24 mouse cellular contexts compared by ENCODE assay signal in the genomic region with DNA sequence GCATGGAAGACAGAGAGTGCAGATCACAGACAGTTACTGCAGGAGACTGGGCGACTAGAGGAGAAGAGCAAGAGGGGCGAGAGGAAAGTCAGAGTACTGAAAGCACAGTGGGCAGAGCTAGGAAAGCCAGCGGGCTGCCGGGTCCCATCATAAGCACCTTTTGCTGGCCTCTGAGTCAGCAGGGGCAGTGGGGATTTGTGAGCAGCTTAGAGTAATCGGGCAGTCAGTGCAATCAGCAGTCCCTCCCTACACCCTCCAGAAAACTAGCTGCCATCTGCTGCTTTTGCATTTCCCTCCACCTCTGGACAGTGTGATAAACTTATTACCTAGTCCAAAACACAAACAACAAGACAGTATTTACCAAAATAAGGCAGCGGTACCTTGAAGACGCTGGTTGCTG. TPM values are rescaled to one million over a fixed set of nuclear protein-coding genes. Genes with fewer than 3 reads are reported as not detected.
A peak's percentile ranks its signal among the peaks of the same experiment; 100 is the strongest.
DNase-seq lines count a peak whose midpoint lies in the region; ATAC-seq lines count a peak whose summit lies in the region.
"Had no signal": no experiment of that assay in that cellular context is flagged by ENCODE, and none has a peak within 500 bp of the region (broad histone marks: within the 10 kb centered on the region; RNA-seq: fewer than 3 reads in every experiment).

No protein-coding gene starts in this region.

- no peak for ATAC-seq in midbrain, embryonic 11.5 days (ENCODE audit: low FRiP score)
- ATAC-seq: forebrain, embryonic 14.5 days; forebrain, postnatal 0 days; Patski had no signal

- DNase-seq in midbrain, embryonic 11.5 days (ENCODE audit: low spot score, missing footprints): peak; percentile 76
- no peak for DNase-seq in midbrain, embryonic 10.5 days (ENCODE audit: low spot score)
- peak; percentile 26 for DNase-seq in thymus, postnatal 4 days
- no peak for DNase-seq in thymus, adult 18-20 months
- DNase-seq in retina, postnatal 1 day: peak; percentile 65
- DNase-seq in kidney, adult 8-10 months: no peak
- DNase-seq in urinary bladder, postnatal 10 days (ENCODE audit: low spot score): no peak
- DNase-seq: adrenal gland, postnatal 10 days; adrenal gland, postnatal 36 days; B cell, adult 2 months; cerebellum, adult 18-20 months; cerebellum, adult 9-10 months; cerebellum, postnatal 14 days; forebrain, postnatal 0 days; gastrocnemius, adult 2 months; gastrocnemius, postnatal 14 days; heart, adult 11 months had no signal

- no peaks in the 10 kb centered on the region for H3K9me3 ChIP-seq in midbrain, embryonic 11.5 days (ENCODE audit: control insufficient read depth, low read length)
- no peaks in the 10 kb centered on the region for H3K9me3 ChIP-seq in midbrain, embryonic 10.5 days (replicated peaks)
- H3K9me3 ChIP-seq: forebrain, embryonic 10.5 days; G1E; hindbrain, embryonic 12.5 days had no signal

- no peaks in the 10 kb centered on the region for H3K36me3 ChIP-seq in midbrain, embryonic 11.5 days (ENCODE audit: control insufficient read depth, insufficient read depth, low read length)
- peaks cover 13% of the 10 kb centered on the region for H3K36me3 ChIP-seq in midbrain, embryonic 10.5 days

- H3K4me2 ChIP-seq in midbrain, embryonic 11.5 days: no peak overlapping the region
- H3K4me2 ChIP-seq: heart, embryonic 11.5 days; hindbrain, embryonic 12.5 days had no signal

- no peaks in the 10 kb centered on the region for H3K27me3 ChIP-seq in midbrain, embryonic 11.5 days (ENCODE audit: control insufficient read depth, insufficient read depth, low read length)
- H3K27me3 ChIP-seq in midbrain, embryonic 10.5 days (ENCODE audit: low read depth, poor library complexity, severe bottlenecking): no peaks in the 10 kb centered on the region; the same call in 1 of the 2 replicates
- H3K27me3 ChIP-seq: CH12.LX; hindbrain, embryonic 12.5 days; Patski had no signal

- H3K4me3 ChIP-seq in midbrain, embryonic 11.5 days (ENCODE audit: low read depth, low read length): no peak overlapping the region
- H3K4me3 ChIP-seq in midbrain, embryonic 10.5 days: no peak overlapping the region
- H3K4me3 ChIP-seq: forebrain, embryonic 10.5 days; gastrocnemius, adult 2 months; hindbrain, embryonic 12.5 days had no signal

- 84% methylated on average over 7 of the region's 7 CpGs for WGBS in midbrain, embryonic 11.5 days
- WGBS in midbrain, embryonic 10.5 days: 83% methylated on average over 7 of the region's 7 CpGs

- no peak overlapping the region for H3K9ac ChIP-seq in midbrain, embryonic 11.5 days (ENCODE audit: low read length)
- H3K9ac ChIP-seq: forebrain, postnatal 0 days; hindbrain, embryonic 12.5 days had no signal

- H3K27ac ChIP-seq in midbrain, embryonic 11.5 days (ENCODE audit: low read depth, low read length): no peak overlapping the region
- H3K27ac ChIP-seq in midbrain, embryonic 10.5 days (replicated peaks): no peak overlapping the region
- H3K27ac ChIP-seq: forebrain, embryonic 10.5 days; gastrocnemius, adult 2 months; hindbrain, embryonic 12.5 days had no signal

- no peaks in the 10 kb centered on the region for H3K4me1 ChIP-seq in midbrain, embryonic 11.5 days (ENCODE audit: control insufficient read depth, insufficient read depth, low read length)
- H3K4me1 ChIP-seq in midbrain, embryonic 10.5 days: no peaks in the 10 kb centered on the region
- H3K4me1 ChIP-seq: forebrain, embryonic 10.5 days; hindbrain, embryonic 12.5 days had no signal

RNA-seq across cellular contexts. Expression of gene Klhl18, which starts 14.2 kb away (rescaled TPM):
- polyA plus RNA-seq in midbrain, embryonic 11.5 days (2014; fragmentation: Nextera tagmentation; extraction: Ambion mirVana): 8.5 and 8.6 TPM in 2 replicates
- polyA plus RNA-seq in midbrain, embryonic 10.5 days (2016; fragmentation: Nextera tagmentation; extraction: Ambion mirVana): 9.1 and 10.8 TPM in 2 replicates

RNA-seq across cellular contexts. Expression of gene Kif9, which starts 14.4 kb away (rescaled TPM):
- polyA plus RNA-seq in midbrain, embryonic 11.5 days (2014; fragmentation: Nextera tagmentation; extraction: Ambion mirVana): 0.54 and 1.3 TPM in 2 replicates
- polyA plus RNA-seq in midbrain, embryonic 10.5 days (2016; fragmentation: Nextera tagmentation; extraction: Ambion mirVana): 1.1 and 1.3 TPM in 2 replicates

RNA-seq across cellular contexts. Expression of gene Ngp, which starts 42.8 kb away (rescaled TPM):
- polyA plus RNA-seq in midbrain, embryonic 11.5 days (2014; fragmentation: Nextera tagmentation; extraction: Ambion mirVana): 0.18 and 0.55 TPM in 2 replicates
- 0.12 TPM in 1 of 2 replicates, not detected in the other for polyA plus RNA-seq in midbrain, embryonic 10.5 days (2016; fragmentation: Nextera tagmentation; extraction: Ambion mirVana)
- polyA plus RNA-seq: forebrain, embryonic 10.5 days; Patski had no signal

RNA-seq across cellular contexts. Expression of gene Ptpn23, which starts 54.3 kb away (rescaled TPM):
- polyA plus RNA-seq in midbrain, embryonic 11.5 days (2014; fragmentation: Nextera tagmentation; extraction: Ambion mirVana): 12.9 and 13.8 TPM in 2 replicates
- 14.2 and 16.6 TPM in 2 replicates for polyA plus RNA-seq in midbrain, embryonic 10.5 days (2016; fragmentation: Nextera tagmentation; extraction: Ambion mirVana)

Comparison
In these comparisons a context has a peak if more than half of its experiments do, and no peak if none do; other contexts are left out.
1. DNase-seq: peak in midbrain, embryonic 11.5 days (single experiment), thymus, postnatal 4 days (single experiment) and retina, postnatal 1 day (single experiment); none in midbrain, embryonic 10.5 days (single experiment), thymus, adult 18-20 months (0 of 2), kidney, adult 8-10 months (0 of 2) and urinary bladder, postnatal 10 days (single experiment).